Mouse (Mus musculus): ENCODE results near the gene Tmc7. TPM values are rescaled to one million over a fixed set of nuclear protein-coding genes. Genes with fewer than 3 reads are reported as not detected.

Tmc7 gene
- polyA plus RNA-seq (2014; fragmentation: Illumina TruSeq; extraction: RNeasy Lipid Tissue Mini Kit (QIAGEN cat#74804); ENCODE audit: low read depth, low replicate concordance): 2.2 TPM

DNA sequence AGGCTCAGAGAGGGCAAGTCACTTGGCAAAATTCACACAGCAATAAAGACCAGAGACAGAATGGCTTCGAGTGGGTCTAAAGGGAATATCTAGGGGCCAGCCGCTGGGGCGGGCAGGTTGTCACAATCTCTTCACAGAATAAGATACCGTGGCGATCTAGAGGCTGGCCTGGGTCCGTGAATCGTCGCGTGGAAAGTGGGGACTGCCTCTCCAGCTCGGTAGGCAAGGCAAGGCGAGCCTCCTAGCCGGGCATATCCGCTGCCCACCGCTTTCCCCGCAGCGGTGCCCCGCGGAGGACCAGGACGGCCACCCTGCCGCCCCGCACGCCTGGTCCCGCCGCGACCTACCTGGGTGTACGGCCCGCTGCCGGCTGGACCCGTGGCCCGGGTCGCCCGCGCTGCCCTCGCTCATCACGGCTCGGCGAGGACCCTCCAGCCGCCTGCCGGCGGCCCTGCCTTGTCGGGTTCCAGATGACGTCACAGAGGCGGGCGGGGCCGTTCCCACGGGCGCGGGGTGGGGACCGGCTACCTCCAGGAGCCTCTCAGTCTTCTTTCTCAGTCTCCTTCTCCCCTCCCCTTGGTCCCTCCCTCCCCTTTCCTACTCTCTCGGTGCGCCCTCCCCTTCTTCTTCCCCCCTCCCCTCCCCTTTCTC lies at the start of gene Tmc7:
Gene Tmc7, minus strand, starts transcription at position 480 of the 651 bp plus-strand sequence.

DNA sequence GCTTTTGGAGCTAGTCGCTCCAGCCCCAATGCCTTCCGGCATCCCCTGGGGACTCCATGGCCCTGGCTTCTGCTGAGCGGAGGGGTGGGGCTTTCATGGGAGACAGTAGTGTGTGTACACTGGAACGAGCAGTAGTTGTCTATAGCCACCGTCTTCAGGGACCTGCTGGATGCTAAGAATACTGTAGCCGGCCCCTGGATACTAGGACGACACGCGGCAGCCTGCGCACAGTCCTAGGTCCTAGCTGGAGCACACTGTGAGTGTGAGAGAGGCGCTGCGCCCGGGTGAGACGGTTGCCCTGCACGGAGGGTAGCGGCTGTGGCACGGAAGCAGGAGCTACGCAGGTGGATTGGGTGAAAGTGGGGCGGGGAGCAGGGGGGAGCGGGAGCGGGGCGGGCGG lies 12.7 kb upstream of the Tmc7 start, which contains the start of gene Tmc5:
Gene Tmc5, plus strand, starts transcription at position 97 of the 400 bp plus-strand sequence.

DNA sequence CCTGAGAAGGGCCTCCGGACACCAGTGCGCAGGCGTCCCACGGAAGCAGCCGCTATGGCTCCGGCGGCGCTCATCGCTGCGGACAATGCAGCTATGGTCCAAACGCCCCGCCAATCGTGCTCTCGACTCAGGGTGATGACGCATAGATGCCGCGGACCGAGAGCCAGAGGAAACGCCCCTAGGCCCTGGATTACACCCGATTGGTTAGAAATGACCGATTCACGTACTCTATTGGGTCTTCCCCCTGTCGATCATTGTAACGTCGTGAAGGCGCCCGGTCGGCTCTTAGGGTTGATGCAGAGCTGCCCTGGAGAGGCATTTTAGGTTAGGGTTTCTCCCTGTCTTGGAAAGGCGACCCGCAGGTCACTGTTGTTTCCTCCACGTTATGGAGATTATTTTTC lies 51.4 kb downstream of the Tmc7 start, which contains the start of gene Coq7:
Gene Coq7, minus strand, starts transcription at position 179 of the 401 bp plus-strand sequence.

DNA sequence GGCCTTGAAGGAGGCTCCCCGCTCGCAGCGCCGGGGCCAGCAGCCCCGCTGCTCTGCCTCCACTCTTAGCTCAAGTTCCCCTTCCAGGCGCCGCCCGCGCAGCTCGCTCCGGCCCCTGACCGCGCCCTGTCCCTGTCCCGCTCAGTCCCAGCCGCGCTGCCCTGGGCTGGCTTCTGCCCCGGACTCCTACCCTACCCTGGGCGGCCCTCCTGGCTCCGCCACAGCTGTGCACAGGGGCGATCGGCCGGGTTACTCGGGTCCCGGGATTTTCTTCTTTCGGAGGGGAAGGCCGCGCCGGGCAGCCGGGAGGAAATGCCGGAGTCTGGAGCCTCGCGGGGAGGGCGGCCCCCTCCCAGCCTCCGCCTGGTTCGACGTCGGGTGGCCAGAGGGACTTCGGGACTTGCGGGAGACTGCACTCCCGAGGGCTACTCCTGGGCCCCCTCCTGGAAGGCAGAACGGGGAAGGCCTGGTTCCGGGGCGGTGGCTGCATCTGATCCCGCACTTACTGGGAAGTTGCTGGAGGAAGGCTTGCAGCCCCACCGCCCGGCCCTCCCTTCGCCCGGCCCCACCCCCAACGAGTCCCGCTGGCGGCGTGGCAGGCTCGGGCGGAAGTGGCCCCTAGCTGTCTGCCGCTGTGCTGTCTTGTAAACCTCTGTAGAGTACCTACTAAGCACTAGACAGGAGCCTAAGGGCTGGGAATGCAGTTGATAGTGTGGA lies 92.9 kb downstream of the Tmc7 start, which contains the start of gene Itpripl2:
Gene Itpripl2, minus strand, starts transcription at position 545 of the 717 bp plus-strand sequence.

Other genes with a start within 250 kb of the Tmc7 start
- gene Syt17, start 136.5 kb downstream of the Tmc7 start, polyA plus RNA-seq (2014; fragmentation: Illumina TruSeq; extraction: RNeasy Lipid Tissue Mini Kit (QIAGEN cat#74804); ENCODE audit: low read depth, low replicate concordance): 6.2 TPM
- 18.2 TPM for gene Itpripl2, start 92.8 kb downstream of the Tmc7 start, polyA plus RNA-seq (2014; fragmentation: Illumina TruSeq; extraction: RNeasy Lipid Tissue Mini Kit (QIAGEN cat#74804); ENCODE audit: low read depth, low replicate concordance)
- gene Coq7, start 51.4 kb downstream of the Tmc7 start, polyA plus RNA-seq (2014; fragmentation: Illumina TruSeq; extraction: RNeasy Lipid Tissue Mini Kit (QIAGEN cat#74804); ENCODE audit: low read depth, low replicate concordance): 14.8 TPM
- gene Tmc5, start 12.6 kb upstream of the Tmc7 start, polyA plus RNA-seq (2014; fragmentation: Illumina TruSeq; extraction: RNeasy Lipid Tissue Mini Kit (QIAGEN cat#74804); ENCODE audit: low read depth, low replicate concordance): 2.2 TPM
- 271 TPM for gene Gde1, start 121.0 kb upstream of the Tmc7 start, polyA plus RNA-seq (2014; fragmentation: Illumina TruSeq; extraction: RNeasy Lipid Tissue Mini Kit (QIAGEN cat#74804); ENCODE audit: low read depth, low replicate concordance)
- 16.3 TPM for gene Ccp110, start 127.8 kb upstream of the Tmc7 start, polyA plus RNA-seq (2014; fragmentation: Illumina TruSeq; extraction: RNeasy Lipid Tissue Mini Kit (QIAGEN cat#74804); ENCODE audit: low read depth, low replicate concordance)
- 12.6 TPM for gene Vps35l, start 155.5 kb upstream of the Tmc7 start, polyA plus RNA-seq (2014; fragmentation: Illumina TruSeq; extraction: RNeasy Lipid Tissue Mini Kit (QIAGEN cat#74804); ENCODE audit: low read depth, low replicate concordance)

All from kidney, adult 10 weeks (tissue).